Mouse (Mus musculus) liver, embryonic 12.5 days (tissue): ENCODE results near the gene Rpl39l. TPM values are rescaled to one million over a fixed set of nuclear protein-coding genes. Genes with fewer than 3 reads are reported as not detected.
A peak's percentile ranks its signal among the peaks of the same experiment; 100 is the strongest.
"Not testable (repeated sequence)": the region's sequence is repeated elsewhere in the genome, so short reads cannot be mapped to it uniquely, and the experiment has no call there.

ENCODE experiments used
- ATAC-seq: fragments of 200-750 bp; cut with Nextera tagmentation; 2 replicates; pipeline ENCODE4 v1.8.0; 2017; ENCODE audit warnings: moderate number of reproducible peaks, mild to moderate bottlenecking, moderate library complexity
- H3K27ac ChIP-seq: fragments of 300-500 bp; sonication (generic); 2 replicates; pipeline ENCODE4 v1.5.1; 2016; ENCODE audit warnings: mild to moderate bottlenecking
- H3K27me3 ChIP-seq: fragments of 300-500 bp; sonication (generic); replicated peaks from 2 replicates; pipeline ENCODE4 v1.6.1; 2016; ENCODE audit warnings: mild to moderate bottlenecking, moderate library complexity
- H3K36me3 ChIP-seq: fragments of 300-500 bp; sonication (generic); 2 replicates; pipeline ENCODE4 v1.6.1; 2016; ENCODE audit warnings: mild to moderate bottlenecking, moderate library complexity
- H3K4me1 ChIP-seq: fragments of 300-500 bp; sonication (generic); 2 replicates; pipeline ENCODE4 v1.6.1; 2016
- H3K4me2 ChIP-seq: fragments of 300-500 bp; sonication (generic); 2 replicates; pipeline ENCODE4 v1.6.1; 2016; ENCODE audit warnings: mild to moderate bottlenecking, moderate library complexity
- H3K4me3 ChIP-seq: fragments of 300-500 bp; sonication (generic); 2 replicates; pipeline ENCODE4 v1.5.1; 2016; ENCODE audit warnings: mild to moderate bottlenecking, moderate library complexity
- H3K9ac ChIP-seq: fragments of 300-500 bp; sonication (generic); 2 replicates; pipeline ENCODE4 v1.6.1; 2016; ENCODE audit warnings: mild to moderate bottlenecking, moderate library complexity
- H3K9me3 ChIP-seq: fragments of 300-500 bp; sonication (generic); replicated peaks from 2 replicates; pipeline ENCODE4 v1.6.1; 2016; ENCODE audit warnings: mild to moderate bottlenecking, moderate library complexity
- WGBS: fragments of 180-500 bp; shearing (Covaris S2); methylation state at CpG from one replicate; pipeline ENCODE4 v1.1.7; 2016; ENCODE audit not compliant: insufficient replicate concordance; 5-methylcytosine and 5-hydroxymethylcytosine counted together
- polyA plus RNA-seq: library from polyadenylated mRNA; unstranded; fragments of >200 nt; fragmentation: Nextera tagmentation; extraction: Ambion mirVana; gene quantifications from 2 replicates; pipeline ENCODE4 v1.2.1, GENCODE M21; 2016

Gene Rpl39l
- polyA plus RNA-seq: 0.96 and 1.2 TPM in 2 replicates

GRCm38 (mm10) chr16:10170005-10170404 lies at the start of gene Rpl39l:
Gene Rpl39l (plus strand): TSS chr16:10170226.
- Histone ChIP-seq H3K4me2 (no peak within 1 kb of the TSS), H3K4me1 (no peaks in the 10 kb centered on the region), H3K27ac (no peak within 1 kb of the TSS), H3K36me3 (no peaks in the 10 kb centered on the region), H3K9me3 (no peaks in the 10 kb centered on the region), H3K27me3 (no peaks in the 10 kb centered on the region), H3K9ac (no peak within 1 kb of the TSS), H3K4me3 (no peak within 1 kb of the TSS)
- 78% methylated on average over 22 of the region's 22 CpGs for WGBS
- no peak for ATAC-seq

- H3K4me1 ChIP-seq: no peaks in the 10 kb centered on the region
- no peak overlapping the region for H3K9ac ChIP-seq
- H3K9me3 ChIP-seq: peaks cover 9% of the 10 kb centered on the region
- no peaks in the 10 kb centered on the region for H3K36me3 ChIP-seq
- 36% methylated on average over 1 of the region's 1 CpGs for WGBS
- no peak overlapping the region for H3K4me3 ChIP-seq
- H3K27me3 ChIP-seq: no peaks in the 10 kb centered on the region
- H3K27ac ChIP-seq: no peak overlapping the region
- ATAC-seq: no peak
- H3K4me2 ChIP-seq: no peak overlapping the region
Observed at GRCm38 (mm10) chr16:10127586-10127985, 42.4 kb upstream of the Rpl39l start.

- 0 out of 2 replicates have a peak, but pooled peaks cover 3% of the 10 kb centered on the region for H3K9me3 ChIP-seq
- no peak overlapping the region for H3K27ac ChIP-seq
- no peak for ATAC-seq
- WGBS: 36% methylated on average over 2 of the region's 2 CpGs
- H3K4me2 ChIP-seq: no peak overlapping the region
- H3K36me3 ChIP-seq: no peaks in the 10 kb centered on the region
- no peak overlapping the region for H3K9ac ChIP-seq
- no peaks in the 10 kb centered on the region for H3K4me1 ChIP-seq
- H3K27me3 ChIP-seq: no peaks in the 10 kb centered on the region
- no peak overlapping the region for H3K4me3 ChIP-seq
Observed at GRCm38 (mm10) chr16:10129052-10129911, 40.7 kb upstream of the Rpl39l start.

- H3K9ac ChIP-seq: no peak overlapping the region
- H3K4me2 ChIP-seq: no peak overlapping the region
- no peaks in the 10 kb centered on the region for H3K27me3 ChIP-seq
- WGBS: 38% methylated on average over 2 of the region's 2 CpGs
- H3K9me3 ChIP-seq: no peaks in the 10 kb centered on the region
- no peaks in the 10 kb centered on the region for H3K36me3 ChIP-seq
- H3K4me1 ChIP-seq: no peaks in the 10 kb centered on the region
- H3K4me3 ChIP-seq: no peak overlapping the region
- no peak for ATAC-seq
- no peak overlapping the region for H3K27ac ChIP-seq
Observed at GRCm38 (mm10) chr16:10143166-10143565, 26.9 kb upstream of the Rpl39l start.

GRCm38 (mm10) chr16:10147401-10147800 lies 22.6 kb upstream of the Rpl39l start:
- H3K27me3 ChIP-seq: no peaks in the 10 kb centered on the region
- H3K4me2 ChIP-seq: no peak overlapping the region
- H3K27ac ChIP-seq: no peak overlapping the region
- H3K36me3 ChIP-seq: no peaks in the 10 kb centered on the region
- no peak for ATAC-seq
- no peaks in the 10 kb centered on the region for H3K9me3 ChIP-seq
- 76% methylated on average over 5 of the region's 5 CpGs for WGBS
- H3K9ac ChIP-seq: no peak overlapping the region
- H3K4me3 ChIP-seq: no peak overlapping the region
- no peaks in the 10 kb centered on the region for H3K4me1 ChIP-seq

GRCm38 (mm10) chr16:10169123-10169905 lies 712 bp upstream of the Rpl39l start:
- no peak overlapping the region for H3K4me3 ChIP-seq
- WGBS: 73% methylated on average over 8 of the region's 8 CpGs
- no peak overlapping the region for H3K27ac ChIP-seq

GRCm38 (mm10) chr16:10171276-10171675 lies 1.2 kb downstream of the Rpl39l start:
- H3K4me2 ChIP-seq: no peak overlapping the region
- H3K27me3 ChIP-seq: no peaks in the 10 kb centered on the region
- H3K4me3 ChIP-seq: no peak overlapping the region
- WGBS: 63% methylated on average over 4 of the region's 4 CpGs
- H3K36me3 ChIP-seq: no peaks in the 10 kb centered on the region
- no peak overlapping the region for H3K27ac ChIP-seq
- ATAC-seq: no peak
- H3K9me3 ChIP-seq: no peaks in the 10 kb centered on the region
- no peak overlapping the region for H3K9ac ChIP-seq
- no peaks in the 10 kb centered on the region for H3K4me1 ChIP-seq

More at GRCm38 (mm10) chr16:10169123-10169905, 712 bp upstream of the Rpl39l start:
- Histone ChIP-seq H3K36me3 (no peaks in the 10 kb centered on the region), H3K27me3 (no peaks in the 10 kb centered on the region), H3K4me2 (no peak overlapping the region), H3K9ac (no peak overlapping the region), H3K9me3 (no peaks in the 10 kb centered on the region), H3K4me1 (no peaks in the 10 kb centered on the region)
- no peak for ATAC-seq

GRCm38 (mm10) chr16:10172179-10172820 lies 2.3 kb downstream of the Rpl39l start:
- no peak overlapping the region for H3K4me2 ChIP-seq
- H3K4me3 ChIP-seq: no peak overlapping the region
- 41% methylated on average over 3 of the region's 3 CpGs for WGBS
- H3K27ac ChIP-seq: no peak overlapping the region
- peaks cover 5% of the 10 kb centered on the region; the same call in 1 of the 2 replicates for H3K9me3 ChIP-seq
- no peak for ATAC-seq
- no peaks in the 10 kb centered on the region for H3K27me3 ChIP-seq
- H3K36me3 ChIP-seq: no peaks in the 10 kb centered on the region
- no peaks in the 10 kb centered on the region for H3K4me1 ChIP-seq
- no peak overlapping the region for H3K9ac ChIP-seq

GRCm38 (mm10) chr16:10187461-10187860 lies 17.4 kb downstream of the Rpl39l start:
- peaks cover 22% of the 10 kb centered on the region for H3K9me3 ChIP-seq
- not testable (repeated sequence) for H3K4me2 ChIP-seq, H3K4me1 ChIP-seq, H3K4me3 ChIP-seq, ATAC-seq, H3K27me3 ChIP-seq, H3K9ac ChIP-seq, H3K27ac ChIP-seq, H3K36me3 ChIP-seq
- 86% methylated on average over 10 of the region's 10 CpGs for WGBS

GRCm38 (mm10) chr16:10192679-10193506 lies 22.9 kb downstream of the Rpl39l start, which contains the start of gene Atf7ip2:
Gene Atf7ip2 (plus strand): TSS chr16:10192712.
- no peaks in the 10 kb centered on the region for H3K36me3 ChIP-seq
- peak within 1 kb of the TSS; percentile 94 for H3K4me2 ChIP-seq
- peaks cover 11% of the 10 kb centered on the region for H3K4me1 ChIP-seq
- H3K27me3 ChIP-seq: peaks cover 7% of the 10 kb centered on the region; the same call in 1 of the 2 replicates
- peak; percentile 96 for ATAC-seq
- 3% methylated on average over 63 of the region's 63 CpGs for WGBS
- no peaks in the 10 kb centered on the region; the same call in 1 of the 2 replicates for H3K9me3 ChIP-seq
- no peak within 1 kb of the TSS for H3K27ac ChIP-seq
- H3K9ac ChIP-seq: peak within 1 kb of the TSS; percentile 72
- peak within 1 kb of the TSS; percentile 66 for H3K4me3 ChIP-seq

- H3K27ac ChIP-seq: no peak overlapping the region
- no peak overlapping the region for H3K4me2 ChIP-seq
- 65% methylated on average over 1 of the region's 1 CpGs for WGBS
- H3K9ac ChIP-seq: no peak overlapping the region
- H3K4me1 ChIP-seq: no peaks in the 10 kb centered on the region
- no peaks in the 10 kb centered on the region for H3K27me3 ChIP-seq
- ATAC-seq: no peak
- no peaks in the 10 kb centered on the region for H3K9me3 ChIP-seq
- no peaks in the 10 kb centered on the region for H3K36me3 ChIP-seq
- no peak overlapping the region for H3K4me3 ChIP-seq
Observed at GRCm38 (mm10) chr16:10208777-10209176, 38.8 kb downstream of the Rpl39l start.
